Comparison of ENCODE assay signal across 8 mouse cellular contexts in genomic region chr7:19815296-19816223, GRCm38 (mm10). TPM values are rescaled to one million over a fixed set of nuclear protein-coding genes. Genes with fewer than 3 reads are reported as not detected.
DNase-seq lines count a peak whose midpoint lies in the region; ATAC-seq lines count a peak whose summit lies in the region.

No protein-coding gene starts in this region.

- peak; percentile 60 to 65 for DNase-seq in spleen, postnatal 36 days (ENCODE audit: low spot score in 2 of 2)
- DNase-seq in spleen, postnatal 4 days (ENCODE audit: low spot score in 2 of 2): no peak
- no peak for DNase-seq in adrenal gland, adult (ENCODE audit: inconsistent age in 2 of 2, low spot score in 1 of 2)
- no peak for DNase-seq in gastrocnemius, postnatal 10 days
- DNase-seq in right cerebral cortex, postnatal 36 days (ENCODE audit: low spot score in 2 of 2): no peak

- peaks cover 19% of the 10 kb centered on the region for H3K27me3 ChIP-seq in embryonic facial prominence, embryonic 15.5 days
- H3K27me3 ChIP-seq in limb, embryonic 13.5 days: peaks cover 57% of the 10 kb centered on the region
- no peaks in the 10 kb centered on the region for H3K27me3 ChIP-seq in stomach, embryonic 14.5 days (ENCODE audit: control insufficient read depth, insufficient read depth, low read length)

- peak; percentile 16; the same call in 1 of the 2 replicates for ATAC-seq in embryonic facial prominence, embryonic 15.5 days (ENCODE audit: insufficient number of reproducible peaks, low FRiP score, low TSS enrichment, low read depth)
- ATAC-seq in limb, embryonic 13.5 days (ENCODE audit: low FRiP score, low read depth): peak; percentile 7; the same call in 1 of the 2 replicates
- ATAC-seq in stomach, embryonic 14.5 days (ENCODE audit: insufficient number of reproducible peaks, insufficient read depth, low FRiP score, low read depth): peak; percentile 29; the same call in 1 of the 2 replicates

- H3K27ac ChIP-seq in embryonic facial prominence, embryonic 15.5 days (replicated peaks): peak overlapping the region; percentile 87
- H3K27ac ChIP-seq in limb, embryonic 13.5 days: 0 out of 2 replicates have a peak overlapping the region, but pooled peaks have one; percentile 4
- H3K27ac ChIP-seq in stomach, embryonic 14.5 days (ENCODE audit: low read length): peak overlapping the region; percentile 64

- 0 out of 2 replicates have a peak overlapping the region, but pooled peaks have one; percentile 28 for H3K9ac ChIP-seq in embryonic facial prominence, embryonic 15.5 days
- H3K9ac ChIP-seq in limb, embryonic 13.5 days: peak overlapping the region; percentile 61
- H3K9ac ChIP-seq in stomach, embryonic 14.5 days (replicated peaks; ENCODE audit: low read depth, low read length): no peak overlapping the region

- H3K9me3 ChIP-seq in embryonic facial prominence, embryonic 15.5 days (replicated peaks): no peaks in the 10 kb centered on the region
- peaks cover 3% of the 10 kb centered on the region; the same call in 1 of the 2 replicates for H3K9me3 ChIP-seq in limb, embryonic 13.5 days
- no peaks in the 10 kb centered on the region; the same call in 1 of the 2 replicates for H3K9me3 ChIP-seq in stomach, embryonic 14.5 days (ENCODE audit: control insufficient read depth, low read depth, low read length)

- no peaks in the 10 kb centered on the region for H3K36me3 ChIP-seq in embryonic facial prominence, embryonic 15.5 days
- H3K36me3 ChIP-seq in limb, embryonic 13.5 days: no peaks in the 10 kb centered on the region
- H3K36me3 ChIP-seq in stomach, embryonic 14.5 days (ENCODE audit: control insufficient read depth, insufficient read depth, low read length): no peaks in the 10 kb centered on the region

- peak overlapping the region; percentile 44 for H3K4me3 ChIP-seq in embryonic facial prominence, embryonic 15.5 days (replicated peaks)
- peak overlapping the region; percentile 49 for H3K4me3 ChIP-seq in limb, embryonic 13.5 days
- peak overlapping the region; percentile 33 for H3K4me3 ChIP-seq in stomach, embryonic 14.5 days (ENCODE audit: low read depth, low read length)

- H3K4me1 ChIP-seq in embryonic facial prominence, embryonic 15.5 days: peaks cover 41% of the 10 kb centered on the region
- H3K4me1 ChIP-seq in limb, embryonic 13.5 days: peaks cover 34% of the 10 kb centered on the region
- H3K4me1 ChIP-seq in stomach, embryonic 14.5 days (ENCODE audit: control insufficient read depth, insufficient read depth, low read length): peaks cover 27% of the 10 kb centered on the region

- H3K4me2 ChIP-seq in embryonic facial prominence, embryonic 15.5 days (replicated peaks): peak overlapping the region; percentile 70
- H3K4me2 ChIP-seq in limb, embryonic 13.5 days (replicated peaks): peak overlapping the region; percentile 77
- peak overlapping the region; percentile 50 for H3K4me2 ChIP-seq in stomach, embryonic 14.5 days (replicated peaks; ENCODE audit: low read depth, low read length)

- 31% methylated on average over 17 of the region's 17 CpGs for WGBS in embryonic facial prominence, embryonic 15.5 days
- WGBS in limb, embryonic 13.5 days: 28% methylated on average over 17 of the region's 17 CpGs
- 30% methylated on average over 17 of the region's 17 CpGs for WGBS in stomach, embryonic 14.5 days

RNA-seq across cellular contexts. Expression of gene Bcl3, which starts 7.0 kb away (rescaled TPM):
- 4.7 and 6.9 TPM in 2 replicates for polyA plus RNA-seq in embryonic facial prominence, embryonic 15.5 days (2015; fragmentation: Nextera tagmentation; extraction: Ambion mirVana)
- polyA plus RNA-seq in limb, embryonic 13.5 days (2015; fragmentation: Nextera tagmentation; extraction: Ambion mirVana): 1.5 and 2.0 TPM in 2 replicates
- 10.7 and 11.5 TPM in 2 replicates for polyA plus RNA-seq in stomach, embryonic 14.5 days (2014; fragmentation: Nextera tagmentation; extraction: Ambion mirVana)
- 1 to 10 TPM; 1.8 to 7.0 TPM for total RNA-seq in gastrocnemius, postnatal 10 days (2021)

RNA-seq across cellular contexts. Expression of gene Cblc, which starts 19.0 kb away (rescaled TPM):
- polyA plus RNA-seq in embryonic facial prominence, embryonic 15.5 days (2015; fragmentation: Nextera tagmentation; extraction: Ambion mirVana): 13.2 and 17.2 TPM in 2 replicates
- polyA plus RNA-seq in limb, embryonic 13.5 days (2015; fragmentation: Nextera tagmentation; extraction: Ambion mirVana): 4.2 and 4.9 TPM in 2 replicates
- 15.1 and 17.7 TPM in 2 replicates for polyA plus RNA-seq in stomach, embryonic 14.5 days (2014; fragmentation: Nextera tagmentation; extraction: Ambion mirVana)
- under 1 TPM; 0.38 to 0.59 TPM for total RNA-seq in gastrocnemius, postnatal 10 days (2021)

RNA-seq across cellular contexts. Expression of gene Gm19345, which starts 36.2 kb away (rescaled TPM):
- 0.59 TPM in 1 of 2 replicates, not detected in the other for polyA plus RNA-seq in embryonic facial prominence, embryonic 15.5 days (2015; fragmentation: Nextera tagmentation; extraction: Ambion mirVana)
- polyA plus RNA-seq in limb, embryonic 13.5 days (2015; fragmentation: Nextera tagmentation; extraction: Ambion mirVana): not detected in 2 replicates
- polyA plus RNA-seq in stomach, embryonic 14.5 days (2014; fragmentation: Nextera tagmentation; extraction: Ambion mirVana): not detected in 2 replicates
- total RNA-seq in gastrocnemius, postnatal 10 days (2021): not detected

RNA-seq across cellular contexts. Expression of gene Bcam, which starts 44.7 kb away (rescaled TPM):
- polyA plus RNA-seq in embryonic facial prominence, embryonic 15.5 days (2015; fragmentation: Nextera tagmentation; extraction: Ambion mirVana): 158 and 163 TPM in 2 replicates
- 69.0 and 72.7 TPM in 2 replicates for polyA plus RNA-seq in limb, embryonic 13.5 days (2015; fragmentation: Nextera tagmentation; extraction: Ambion mirVana)
- 156 and 164 TPM in 2 replicates for polyA plus RNA-seq in stomach, embryonic 14.5 days (2014; fragmentation: Nextera tagmentation; extraction: Ambion mirVana)
- total RNA-seq in gastrocnemius, postnatal 10 days (2021): 10 to 100 TPM; 60.3 to 68.9 TPM

RNA-seq across cellular contexts. Expression of gene Ceacam16, which starts 45.5 kb away (rescaled TPM):
- not detected in 2 replicates for polyA plus RNA-seq in embryonic facial prominence, embryonic 15.5 days (2015; fragmentation: Nextera tagmentation; extraction: Ambion mirVana)
- polyA plus RNA-seq in limb, embryonic 13.5 days (2015; fragmentation: Nextera tagmentation; extraction: Ambion mirVana): not detected in 2 replicates
- not detected in 2 replicates for polyA plus RNA-seq in stomach, embryonic 14.5 days (2014; fragmentation: Nextera tagmentation; extraction: Ambion mirVana)
- total RNA-seq in gastrocnemius, postnatal 10 days (2021): not detected

Comparison
In these comparisons a context has a peak if more than half of its experiments do, and no peak if none do; other contexts are left out.
1. DNase-seq: peak in spleen, postnatal 36 days (2 of 2); none in spleen, postnatal 4 days (0 of 2), adrenal gland, adult (0 of 2), gastrocnemius, postnatal 10 days (single experiment) and right cerebral cortex, postnatal 36 days (0 of 2).
2. H3K27ac ChIP-seq: peak in every context shown above with its lines; median percentile 87 in embryonic facial prominence, embryonic 15.5 days; 64 in stomach, embryonic 14.5 days; 4 in limb, embryonic 13.5 days.
3. Peak in every context shown above with its lines, with median percentiles within 50 percentile points of each other: ATAC-seq, H3K4me2 ChIP-seq and H3K4me3 ChIP-seq.